Mouse (Mus musculus): ENCODE measurements at regions not wholly inside any gene's neighbourhood (a gene's known extent, or its start where the extent isn't known, plus 50 kb on each side); places are given as distances from the start of the nearest gene placed in this dataset.

- no peak for TF ChIP-seq CTCF (IDR thresholded peaks at IDR 0.05; ENCODE audit: control insufficient read depth, insufficient read depth, low read length)
- TF ChIP-seq POLR2A (IDR thresholded peaks at IDR 0.05; ENCODE audit: borderline replicate concordance, control insufficient read depth, low read depth, low read length), result no peak
Measured at GRCm38 (mm10) chr11:114501869-114502540, 166.3 kb upstream of the Rpl38 start.
